Mouse (Mus musculus) stomach, embryonic 16.5 days (tissue): ENCODE measurements around the gene Tctn3. TPM values are rescaled to one million over a fixed set of nuclear protein-coding genes. Genes with fewer than 3 reads are reported as not detected.

ENCODE experiments used
- ATAC-seq: fragments of 200-750 bp; cut with Nextera tagmentation; 2 replicates; pipeline ENCODE4 v1.8.0; 2017; ENCODE audit warnings: moderate number of reproducible peaks, moderate TSS enrichment; ENCODE audit not compliant: insufficient read depth, low FRiP score
- H3K27ac ChIP-seq: fragments of 300-500 bp; sonication (generic); 2 replicates; pipeline ENCODE4 v1.5.1; 2014; ENCODE audit warnings: low read length
- H3K27me3 ChIP-seq: fragments of 300-500 bp; sonication (generic); 2 replicates; pipeline ENCODE4 v1.6.1; 2014; ENCODE audit warnings: low read length, control low read depth, mixed read lengths; ENCODE audit not compliant: control insufficient read depth, insufficient read depth
- H3K36me3 ChIP-seq: fragments of 300-500 bp; sonication (generic); 2 replicates; pipeline ENCODE4 v1.6.1; 2014; ENCODE audit warnings: low read length; ENCODE audit not compliant: control insufficient read depth, insufficient read depth
- H3K4me1 ChIP-seq: fragments of 300-500 bp; sonication (generic); 2 replicates; pipeline ENCODE4 v1.6.1; 2014; ENCODE audit warnings: low read length, control low read depth, mixed read lengths; ENCODE audit not compliant: control insufficient read depth, insufficient read depth
- H3K4me2 ChIP-seq: fragments of 300-500 bp; sonication (generic); 2 replicates; pipeline ENCODE4 v1.6.1; 2014; ENCODE audit warnings: low read depth, low read length, mixed read lengths
- H3K4me3 ChIP-seq: fragments of 300-500 bp; sonication (generic); replicated peaks from 2 replicates; pipeline ENCODE4 v1.5.1; 2014; ENCODE audit warnings: mild to moderate bottlenecking, low read length
- H3K9ac ChIP-seq: fragments of 300-500 bp; sonication (generic); 2 replicates; pipeline ENCODE4 v1.6.1; 2014; ENCODE audit warnings: low read length
- H3K9me3 ChIP-seq: fragments of 300-500 bp; sonication (generic); replicated peaks from 2 replicates; pipeline ENCODE4 v1.6.1; 2016; ENCODE audit warnings: low read length, control low read depth; ENCODE audit not compliant: control insufficient read depth
- WGBS: fragments of 180-500 bp; shearing (Covaris S2); extraction: QIAGEN DNeasy Blood & Tissue Kit; methylation state at CpG from one replicate; pipeline ENCODE4 v1.1.7; 2014; 5-methylcytosine and 5-hydroxymethylcytosine counted together
- polyA plus RNA-seq: library from polyadenylated mRNA; unstranded; fragments of >200 nt; fragmentation: Nextera tagmentation; extraction: Ambion mirVana; gene quantifications from 2 replicates; pipeline ENCODE4 v1.2.1, GENCODE M21; 2015

Gene Tctn3
- polyA plus RNA-seq, 1 experiment from 2014 or later: 9.2 TPM

DNA sequence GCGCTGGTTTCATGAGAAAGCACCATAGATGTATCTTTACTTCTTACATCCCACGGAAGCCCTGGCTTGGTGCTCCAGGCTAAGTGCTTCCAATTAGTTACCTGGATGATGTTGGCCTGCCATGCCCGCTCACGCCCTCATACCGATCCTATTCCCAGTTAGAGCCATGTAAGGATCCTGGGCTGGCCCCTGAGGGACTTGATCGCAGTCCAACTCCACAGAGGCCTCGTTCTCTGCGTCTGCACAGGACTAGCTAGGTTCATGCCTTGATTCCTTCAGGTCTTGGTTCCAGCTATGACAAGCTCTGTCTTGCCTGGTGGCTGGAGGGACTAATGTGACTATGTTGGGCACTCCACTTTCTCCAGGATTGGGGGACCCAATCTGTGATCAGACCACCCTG, 56.9 kb downstream of the Tctn3 start:
- H3K27ac ChIP-seq: peak overlapping the region; percentile 56; the same call in 1 of the 2 replicates
- no peak overlapping the region for H3K9ac ChIP-seq
- H3K36me3 ChIP-seq: peaks cover 29% of the 10 kb centered on the region
- H3K4me2 ChIP-seq: no peak overlapping the region
- peaks cover 5% of the 10 kb centered on the region; the same call in 1 of the 2 replicates for H3K4me1 ChIP-seq
- WGBS: 94% methylated on average over 8 of the region's 8 CpGs
- no peak for ATAC-seq
- no peak overlapping the region for H3K4me3 ChIP-seq
- no peaks in the 10 kb centered on the region for H3K27me3 ChIP-seq
- H3K9me3 ChIP-seq: no peaks in the 10 kb centered on the region

DNA sequence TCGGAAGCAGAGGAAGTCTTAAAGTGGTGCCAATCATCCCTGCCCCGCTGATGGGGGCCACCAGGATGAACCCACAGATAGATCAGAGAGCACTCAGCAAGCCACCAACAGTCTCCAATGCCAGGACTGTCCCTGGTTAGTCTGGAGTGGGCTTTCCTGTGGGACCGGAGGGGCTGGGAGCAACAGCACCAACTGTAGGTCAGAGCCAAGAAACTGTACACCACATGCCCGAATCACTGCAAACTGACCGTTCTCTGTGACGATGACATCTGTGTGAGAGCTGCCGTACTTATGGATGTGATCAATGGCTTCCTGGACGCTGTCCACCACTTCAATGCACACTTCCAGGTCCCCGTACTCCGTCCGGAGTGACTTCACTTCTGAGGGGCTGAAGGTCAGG, 57.7 kb downstream of the Tctn3 start:
- ATAC-seq: no peak
- Histone ChIP-seq H3K27me3 (no peaks in the 10 kb centered on the region), H3K27ac (peak overlapping the region; percentile 56), H3K36me3 (peaks cover 29% of the 10 kb centered on the region), H3K9me3 (no peaks in the 10 kb centered on the region), H3K9ac (0 out of 2 replicates have a peak overlapping the region, but pooled peaks have one; percentile 43), H3K4me1 (peaks cover 6% of the 10 kb centered on the region; the same call in 1 of the 2 replicates), H3K4me3 (no peak overlapping the region), H3K4me2 (no peak overlapping the region)
- 65% methylated on average over 11 of the region's 11 CpGs for WGBS

DNA sequence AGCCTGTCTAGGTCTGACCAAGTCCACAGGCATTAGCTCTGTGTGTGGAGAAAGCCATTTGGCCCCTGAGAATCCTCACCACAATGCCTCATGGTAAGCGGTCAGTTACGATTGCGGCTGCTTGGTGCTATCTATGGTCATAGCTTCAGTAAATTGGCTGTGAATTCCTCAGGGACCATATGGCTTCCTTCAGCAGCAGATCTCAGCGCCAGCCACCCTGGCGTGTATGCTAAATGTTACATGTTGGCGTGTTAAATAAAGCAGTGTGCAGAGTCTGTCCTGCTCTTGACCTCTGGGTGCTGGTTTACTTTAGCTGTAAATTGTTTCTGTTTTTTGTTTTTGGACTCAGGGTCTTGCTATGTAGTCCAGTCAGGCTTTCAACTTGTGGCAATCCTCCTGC, 58.2 kb downstream of the Tctn3 start:
- no peaks in the 10 kb centered on the region for H3K9me3 ChIP-seq
- H3K27me3 ChIP-seq: no peaks in the 10 kb centered on the region
- H3K4me1 ChIP-seq: peaks cover 8% of the 10 kb centered on the region; the same call in 1 of the 2 replicates
- H3K4me3 ChIP-seq: no peak overlapping the region
- H3K4me2 ChIP-seq: no peak overlapping the region
- WGBS: 55% methylated on average over 6 of the region's 6 CpGs
- peak overlapping the region; percentile 56 for H3K27ac ChIP-seq
- peaks cover 29% of the 10 kb centered on the region for H3K36me3 ChIP-seq
- ATAC-seq: peak; percentile 48; the same call in 1 of the 2 replicates
- H3K9ac ChIP-seq: no peak overlapping the region

DNA sequence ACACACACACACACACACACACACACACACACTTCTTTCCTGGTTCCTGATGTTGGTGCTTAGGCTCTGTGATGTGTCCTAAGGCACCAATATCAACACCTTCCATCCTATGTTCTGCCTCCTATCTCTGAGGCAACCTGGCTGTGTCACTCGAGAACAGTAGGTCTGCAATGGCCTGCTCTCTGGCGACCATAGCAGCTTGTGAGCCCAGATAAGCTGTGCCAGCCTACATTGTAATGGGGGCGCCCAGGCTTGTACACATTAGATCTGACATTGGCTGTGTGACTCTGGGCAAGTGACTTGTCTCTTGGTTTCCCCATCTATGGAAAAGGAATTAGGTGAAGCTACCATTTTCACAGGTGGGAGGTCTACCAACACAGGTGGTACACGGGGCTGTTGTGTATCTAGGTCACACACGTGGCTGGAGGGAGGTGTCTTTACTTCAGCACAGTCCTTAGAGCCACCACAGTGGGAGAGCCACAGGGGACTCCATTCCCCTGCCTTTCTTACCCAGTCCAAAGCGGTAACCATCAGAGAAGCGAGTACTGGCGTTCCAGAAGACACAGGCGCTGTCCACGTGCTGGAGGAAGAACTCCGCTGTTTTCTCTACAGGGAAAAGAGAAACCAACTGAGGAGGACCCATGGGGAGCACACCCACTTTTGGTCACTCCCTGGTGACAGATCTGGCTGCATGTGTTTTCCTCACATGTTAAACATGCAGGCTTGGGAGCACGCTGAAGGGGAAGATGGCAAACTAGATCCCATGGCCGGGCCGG, 58.8 kb downstream of the Tctn3 start:
- no peak for ATAC-seq
- 87% methylated on average over 14 of the region's 14 CpGs for WGBS
- Histone ChIP-seq H3K27ac (peak overlapping the region; percentile 8; the same call in 1 of the 2 replicates), H3K4me1 (peaks cover 8% of the 10 kb centered on the region; the same call in 1 of the 2 replicates), H3K9ac (no peak overlapping the region), H3K27me3 (no peaks in the 10 kb centered on the region), H3K9me3 (no peaks in the 10 kb centered on the region), H3K4me3 (no peak overlapping the region), H3K36me3 (peaks cover 29% of the 10 kb centered on the region), H3K4me2 (no peak overlapping the region)

DNA sequence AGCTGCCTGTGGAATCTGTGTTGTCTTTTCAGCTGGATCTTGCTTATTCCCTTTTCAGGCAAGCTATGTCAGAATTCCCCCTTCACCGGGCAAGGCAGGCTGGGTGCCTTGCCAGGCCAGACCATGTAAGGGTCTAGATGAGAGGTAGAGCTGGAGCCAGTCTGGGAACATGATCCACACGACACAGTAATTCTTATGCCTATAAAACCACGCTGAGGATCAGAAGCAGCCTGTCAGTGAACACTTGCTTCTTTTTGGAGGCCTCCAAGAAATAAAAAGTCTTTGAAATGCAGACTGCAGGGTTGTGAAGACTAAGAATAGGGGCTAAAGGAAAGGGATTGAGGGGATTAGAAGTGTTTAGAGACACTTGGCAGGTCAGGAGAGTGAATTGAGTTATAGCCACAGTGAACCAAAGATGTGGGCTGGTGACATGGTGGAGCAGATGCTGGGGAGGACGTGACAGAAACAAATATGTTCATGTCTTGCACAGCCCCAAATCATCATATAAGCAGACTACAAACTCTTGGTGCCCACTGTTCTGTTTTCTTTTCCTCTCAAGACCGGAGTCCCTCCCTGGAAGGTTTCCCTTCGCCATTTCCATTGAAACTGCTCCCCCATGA, 62.4 kb downstream of the Tctn3 start:
- Histone ChIP-seq H3K4me3 (no peak overlapping the region), H3K9me3 (no peaks in the 10 kb centered on the region), H3K4me2 (no peak overlapping the region), H3K27me3 (no peaks in the 10 kb centered on the region), H3K4me1 (peaks cover 3% of the 10 kb centered on the region; the same call in 1 of the 2 replicates), H3K36me3 (peaks cover 12% of the 10 kb centered on the region; the same call in 1 of the 2 replicates), H3K27ac (peak overlapping the region; percentile 87), H3K9ac (no peak overlapping the region)
- WGBS: 49% methylated on average over 6 of the region's 6 CpGs
- peak; percentile 53; the same call in 1 of the 2 replicates for ATAC-seq

DNA sequence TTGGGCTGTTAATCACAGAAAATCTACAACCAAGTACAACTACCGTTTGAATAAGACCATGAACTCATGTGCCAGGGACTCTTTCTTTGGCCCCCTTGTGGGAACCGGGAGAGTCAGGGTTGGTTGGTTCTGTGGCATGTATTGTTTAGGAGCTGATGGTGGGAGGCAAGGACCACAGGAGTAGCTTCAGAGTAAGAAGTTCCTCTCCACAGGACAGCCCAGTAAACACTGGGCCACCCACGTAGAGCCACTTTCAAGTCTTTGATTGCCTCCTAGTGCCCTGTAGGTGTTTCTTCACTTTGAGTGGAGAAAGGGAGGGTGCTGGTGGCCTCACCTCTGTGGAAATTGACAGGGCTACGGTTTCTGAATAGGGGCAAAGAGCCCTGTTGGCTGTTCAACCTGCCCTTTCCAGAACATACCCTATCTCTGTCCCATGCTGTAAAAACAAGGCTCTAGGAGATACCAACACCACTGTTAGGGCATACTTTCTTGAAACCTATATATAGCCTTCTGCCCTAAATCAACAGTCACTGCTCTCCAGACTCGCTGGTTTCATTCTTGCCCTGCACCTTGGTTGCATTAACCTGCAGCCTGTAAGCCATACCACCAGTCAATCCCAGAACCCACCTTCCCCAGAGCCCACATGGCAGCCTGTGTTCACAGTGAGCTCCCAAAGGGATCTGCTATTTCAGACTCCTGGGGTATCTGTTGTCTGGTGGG, 63.1 kb downstream of the Tctn3 start:
- no peak overlapping the region for H3K4me3 ChIP-seq
- H3K4me1 ChIP-seq: peaks cover 3% of the 10 kb centered on the region; the same call in 1 of the 2 replicates
- peaks cover 12% of the 10 kb centered on the region; the same call in 1 of the 2 replicates for H3K36me3 ChIP-seq
- 0 out of 2 replicates have a peak, but pooled peaks have one; percentile 12 for ATAC-seq
- H3K27me3 ChIP-seq: no peaks in the 10 kb centered on the region
- H3K9me3 ChIP-seq: no peaks in the 10 kb centered on the region
- no peak overlapping the region for H3K4me2 ChIP-seq
- WGBS: 34% methylated on average over 5 of the region's 5 CpGs
- no peak overlapping the region for H3K9ac ChIP-seq
- H3K27ac ChIP-seq: peak overlapping the region; percentile 87

DNA sequence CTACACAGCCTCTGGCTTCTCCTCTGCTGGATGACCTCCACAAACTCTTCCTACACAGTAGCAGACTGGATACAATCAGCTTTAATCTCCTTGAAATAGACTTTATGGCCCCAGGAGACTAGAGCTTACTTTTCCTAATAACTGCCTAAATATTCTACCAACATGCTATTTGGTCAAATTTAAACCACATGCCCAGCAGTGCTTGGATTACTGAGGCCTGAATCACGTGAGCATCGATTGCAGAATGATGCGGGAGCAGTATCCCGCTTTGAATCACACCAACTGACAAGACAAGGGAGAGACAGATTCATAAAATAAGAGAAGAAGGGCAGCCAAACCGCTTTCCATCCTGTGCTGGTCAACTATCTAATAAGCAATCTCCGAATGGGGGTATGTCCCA, 63.6 kb downstream of the Tctn3 start:
- no peak for ATAC-seq
- 85% methylated on average over 6 of the region's 6 CpGs for WGBS
- peaks cover 12% of the 10 kb centered on the region; the same call in 1 of the 2 replicates for H3K36me3 ChIP-seq
- no peak overlapping the region for H3K9ac ChIP-seq
- no peaks in the 10 kb centered on the region for H3K27me3 ChIP-seq
- no peaks in the 10 kb centered on the region for H3K9me3 ChIP-seq
- H3K4me1 ChIP-seq: peaks cover 3% of the 10 kb centered on the region; the same call in 1 of the 2 replicates
- H3K27ac ChIP-seq: peak overlapping the region; percentile 87
- no peak overlapping the region for H3K4me2 ChIP-seq
- H3K4me3 ChIP-seq: no peak overlapping the region
